Mouse (Mus musculus) hindbrain, embryonic 16.5 days (tissue): ENCODE results near the gene Dnajb1. TPM values are rescaled to one million over a fixed set of nuclear protein-coding genes. Genes with fewer than 3 reads are reported as not detected.
"Not testable (repeated sequence)": the region's sequence is repeated elsewhere in the genome, so short reads cannot be mapped to it uniquely, and the experiment has no call there.

Source experiments
- ATAC-seq: fragments of 200-750 bp; cut with Nextera tagmentation; 2 replicates; pipeline ENCODE4 v1.8.0; 2017; ENCODE audit warnings: moderate TSS enrichment, moderate library complexity
- H3K27ac ChIP-seq: fragments of 300-500 bp; sonication (generic); 2 replicates; pipeline ENCODE4 v1.5.1; 2014; ENCODE audit warnings: low read depth, mild to moderate bottlenecking, control low read depth, low read length, moderate library complexity
- H3K27me3 ChIP-seq: fragments of 300-500 bp; sonication (generic); replicated peaks from 2 replicates; pipeline ENCODE4 v1.6.1; 2014; ENCODE audit warnings: low read length; ENCODE audit not compliant: control insufficient read depth, insufficient read depth
- H3K36me3 ChIP-seq: fragments of 300-500 bp; sonication (generic); 2 replicates; pipeline ENCODE4 v1.6.1; 2014; ENCODE audit warnings: mild to moderate bottlenecking, low read length, moderate library complexity, mixed read lengths; ENCODE audit not compliant: control insufficient read depth, insufficient read depth
- H3K4me1 ChIP-seq: fragments of 300-500 bp; sonication (generic); 2 replicates; pipeline ENCODE4 v1.6.1; 2014; ENCODE audit warnings: low read depth, low read length; ENCODE audit not compliant: control insufficient read depth, insufficient read depth
- H3K4me2 ChIP-seq: fragments of 300-500 bp; sonication (generic); 2 replicates; pipeline ENCODE4 v1.6.1; 2014; ENCODE audit warnings: mild to moderate bottlenecking, low read length, control low read depth, moderate library complexity
- H3K4me3 ChIP-seq: fragments of 300-500 bp; sonication (generic); 2 replicates; pipeline ENCODE4 v1.5.1; 2014; ENCODE audit warnings: mild to moderate bottlenecking, low read length, control low read depth, moderate library complexity
- H3K9ac ChIP-seq: fragments of 300-500 bp; sonication (generic); 2 replicates; pipeline ENCODE4 v1.6.1; 2014; ENCODE audit warnings: low read depth, mild to moderate bottlenecking, control low read depth, low read length, moderate library complexity
- H3K9me3 ChIP-seq: fragments of 300-500 bp; sonication (generic); 2 replicates; pipeline ENCODE4 v1.6.1; 2014; ENCODE audit warnings: mild to moderate bottlenecking, low read length, moderate library complexity; ENCODE audit not compliant: control insufficient read depth
- WGBS: fragments of 180-500 bp; shearing (Covaris S2); extraction: QIAGEN DNeasy Blood & Tissue Kit; methylation state at CpG from one replicate; pipeline ENCODE4 v1.1.7; 2014; 5-methylcytosine and 5-hydroxymethylcytosine counted together
- polyA plus RNA-seq: library from polyadenylated mRNA; unstranded; fragments of >200 nt; fragmentation: Nextera tagmentation; extraction: Ambion mirVana; gene quantifications from 2 replicates; pipeline ENCODE4 v1.2.1, GENCODE M21; 2015

Gene Dnajb1
- polyA plus RNA-seq, 1 experiment from 2014 or later: 60.8 TPM

GRCm38 (mm10) chr8:83585333-83585732, 22.7 kb upstream of the Dnajb1 start:
- H3K27ac ChIP-seq: no peak overlapping the region
- no peaks in the 10 kb centered on the region for H3K27me3 ChIP-seq
- no peak overlapping the region for H3K4me2 ChIP-seq
- no peak for ATAC-seq
- peaks cover 42% of the 10 kb centered on the region for H3K4me1 ChIP-seq
- no peak overlapping the region for H3K4me3 ChIP-seq
- H3K36me3 ChIP-seq: peaks cover 3% of the 10 kb centered on the region; the same call in 1 of the 2 replicates
- H3K9me3 ChIP-seq: no peaks in the 10 kb centered on the region
- WGBS: 76% methylated on average over 3 of the region's 3 CpGs
- no peak overlapping the region for H3K9ac ChIP-seq

GRCm38 (mm10) chr8:83587644-83588043, 20.3 kb upstream of the Dnajb1 start:
- Histone ChIP-seq H3K4me3 (no peak overlapping the region), H3K9me3 (no peaks in the 10 kb centered on the region), H3K27ac (no peak overlapping the region), H3K9ac (no peak overlapping the region), H3K36me3 (peaks cover 3% of the 10 kb centered on the region; the same call in 1 of the 2 replicates), H3K27me3 (no peaks in the 10 kb centered on the region), H3K4me2 (no peak overlapping the region), H3K4me1 (peaks cover 54% of the 10 kb centered on the region)
- no peak for ATAC-seq
- 93% methylated on average over 6 of the region's 6 CpGs for WGBS

GRCm38 (mm10) chr8:83588886-83589285, 19.1 kb upstream of the Dnajb1 start:
- Histone ChIP-seq H3K4me1 (peaks cover 54% of the 10 kb centered on the region), H3K36me3 (peaks cover 3% of the 10 kb centered on the region; the same call in 1 of the 2 replicates), H3K27me3 (no peaks in the 10 kb centered on the region), H3K27ac (no peak overlapping the region), H3K9ac (no peak overlapping the region), H3K4me2 (0 out of 2 replicates have a peak overlapping the region, but pooled peaks have one; percentile 1), H3K9me3 (no peaks in the 10 kb centered on the region), H3K4me3 (no peak overlapping the region)
- no peak for ATAC-seq
- WGBS: 93% methylated on average over 5 of the region's 5 CpGs

DNA sequence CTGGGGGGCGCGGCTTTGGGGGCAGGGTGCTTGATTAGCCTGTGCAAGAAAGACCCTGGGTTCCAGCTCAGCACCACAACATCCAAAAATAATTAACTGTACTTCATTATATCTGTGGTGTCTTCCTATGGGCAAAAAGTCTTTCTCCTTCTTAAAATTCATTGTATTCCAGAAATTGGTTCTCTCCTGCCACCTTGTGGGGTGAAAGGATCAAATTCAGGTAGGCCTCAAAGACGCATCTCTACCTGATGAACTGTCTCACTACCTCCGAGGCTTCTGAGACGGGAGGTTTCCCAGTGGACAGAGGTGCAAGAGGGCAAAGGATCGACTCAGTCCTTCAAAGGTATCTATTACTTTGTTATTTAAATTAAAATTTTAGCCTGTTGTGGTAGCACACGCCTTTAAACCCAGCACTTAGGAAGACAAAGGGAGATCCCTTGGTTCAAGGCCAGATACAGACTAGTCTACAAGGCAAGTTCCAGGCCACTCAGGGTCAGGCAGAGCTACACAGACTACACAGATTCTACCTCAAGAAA, 17.4 kb upstream of the Dnajb1 start:
- H3K27ac ChIP-seq: no peak overlapping the region
- H3K4me2 ChIP-seq: peak overlapping the region; percentile 88
- H3K27me3 ChIP-seq: no peaks in the 10 kb centered on the region
- H3K36me3 ChIP-seq: peaks cover 3% of the 10 kb centered on the region; the same call in 1 of the 2 replicates
- no peak overlapping the region for H3K4me3 ChIP-seq
- 79% methylated on average over 7 of the region's 7 CpGs for WGBS
- no peaks in the 10 kb centered on the region for H3K9me3 ChIP-seq
- no peak for ATAC-seq
- no peak overlapping the region for H3K9ac ChIP-seq
- H3K4me1 ChIP-seq: peaks cover 54% of the 10 kb centered on the region

- peak overlapping the region; percentile 95 for H3K4me3 ChIP-seq
- H3K27me3 ChIP-seq: no peaks in the 10 kb centered on the region
- H3K9ac ChIP-seq: peak overlapping the region; percentile 94
- ATAC-seq: no peak
- H3K4me2 ChIP-seq: peak overlapping the region; percentile 88
- H3K4me1 ChIP-seq: peaks cover 49% of the 10 kb centered on the region
- peaks cover 3% of the 10 kb centered on the region; the same call in 1 of the 2 replicates for H3K36me3 ChIP-seq
- no peak overlapping the region; the same call in 1 of the 2 replicates for H3K27ac ChIP-seq
- 63% methylated on average over 3 of the region's 3 CpGs for WGBS
- H3K9me3 ChIP-seq: no peaks in the 10 kb centered on the region
These were observed 15.3 kb upstream of the Dnajb1 start for GRCm38 (mm10) chr8:83592682-83593081.

DNA sequence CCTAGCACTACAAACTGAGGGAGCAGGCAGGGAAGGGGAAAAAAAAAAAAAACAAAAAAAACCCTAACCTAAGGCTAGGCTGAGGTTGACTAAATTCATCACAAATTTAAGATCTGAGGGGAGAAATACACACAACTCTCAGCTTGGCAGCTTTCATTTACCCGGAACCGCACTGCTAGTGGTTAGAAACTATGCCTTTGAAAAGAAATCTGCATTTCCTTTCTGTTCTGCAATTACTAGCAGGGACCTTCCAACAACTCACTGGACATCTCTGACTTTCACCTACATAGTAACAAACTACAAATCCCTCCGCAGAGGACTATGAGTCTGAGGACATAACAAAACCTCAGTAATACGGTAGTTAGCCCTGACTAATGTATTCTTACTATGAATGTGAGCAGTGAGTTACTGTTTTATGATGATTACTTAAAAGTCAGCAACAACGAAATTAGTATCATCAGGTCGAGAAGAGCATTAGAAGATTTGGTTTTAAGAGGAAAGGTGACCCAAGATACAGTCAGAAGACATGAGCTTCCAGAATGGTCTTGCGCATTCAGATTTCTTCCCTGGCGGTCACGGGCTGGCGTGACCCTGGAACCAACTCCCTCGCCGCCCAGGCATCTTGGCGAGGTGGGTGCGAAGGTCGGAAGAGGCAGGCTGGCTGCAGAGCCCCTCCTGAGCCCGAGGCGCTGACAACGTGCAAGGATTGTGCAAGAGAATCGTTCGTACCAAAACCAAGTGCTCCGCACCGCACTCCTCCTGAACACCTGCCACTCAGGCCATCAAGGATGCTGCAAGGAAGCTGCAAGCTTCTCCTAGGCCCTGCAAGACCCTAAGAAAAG, 14.4 kb upstream of the Dnajb1 start:
- no peaks in the 10 kb centered on the region for H3K36me3 ChIP-seq
- peak overlapping the region; percentile 95 for H3K4me3 ChIP-seq
- H3K9me3 ChIP-seq: no peaks in the 10 kb centered on the region
- peak overlapping the region; percentile 96 for H3K27ac ChIP-seq
- H3K27me3 ChIP-seq: no peaks in the 10 kb centered on the region
- peaks cover 41% of the 10 kb centered on the region for H3K4me1 ChIP-seq
- ATAC-seq: no peak
- 3% methylated on average over 22 of the region's 22 CpGs for WGBS
- peak overlapping the region; percentile 88 for H3K4me2 ChIP-seq
- H3K9ac ChIP-seq: peak overlapping the region; percentile 94

- H3K4me2 ChIP-seq: peak overlapping the region; percentile 88
- under 1% methylated on average over 43 of the region's 43 CpGs for WGBS
- H3K4me3 ChIP-seq: peak overlapping the region; percentile 95
- no peaks in the 10 kb centered on the region for H3K27me3 ChIP-seq
- H3K9ac ChIP-seq: peak overlapping the region; percentile 94
- no peaks in the 10 kb centered on the region for H3K36me3 ChIP-seq
- H3K9me3 ChIP-seq: no peaks in the 10 kb centered on the region
- ATAC-seq: peak; percentile 98
- peak overlapping the region; percentile 96 for H3K27ac ChIP-seq
- H3K4me1 ChIP-seq: peaks cover 35% of the 10 kb centered on the region
These were observed 13.6 kb upstream of the Dnajb1 start for GRCm38 (mm10) chr8:83594167-83595049.

DNA sequence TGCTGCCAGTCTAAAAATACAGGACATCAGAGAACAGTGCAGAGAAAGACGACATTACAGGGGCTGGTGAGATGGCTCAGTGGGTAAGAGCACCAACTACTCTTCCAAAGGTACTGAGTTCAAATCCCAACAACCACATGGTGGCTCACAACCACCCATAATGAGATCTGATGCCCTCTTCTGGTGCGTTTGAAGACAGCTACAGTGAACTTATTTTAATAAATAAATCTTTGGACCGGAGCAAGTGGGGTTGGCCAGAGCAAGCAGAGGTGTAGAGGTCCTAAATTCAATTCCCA, 13.0 kb upstream of the Dnajb1 start:
- H3K4me3 ChIP-seq: peak overlapping the region; percentile 95
- not testable (repeated sequence) for H3K9me3 ChIP-seq, H3K36me3 ChIP-seq, H3K27me3 ChIP-seq, ATAC-seq
- peaks cover 30% of the 10 kb centered on the region for H3K4me1 ChIP-seq
- peak overlapping the region; percentile 96 for H3K27ac ChIP-seq
- H3K4me2 ChIP-seq: peak overlapping the region; percentile 64
- WGBS: 55% methylated on average over 3 of the region's 3 CpGs
- H3K9ac ChIP-seq: peak overlapping the region; percentile 69

GRCm38 (mm10) chr8:83596369-83596768, 11.6 kb upstream of the Dnajb1 start:
- H3K27ac ChIP-seq: no peak overlapping the region
- no peak overlapping the region for H3K9ac ChIP-seq
- H3K9me3 ChIP-seq: no peaks in the 10 kb centered on the region
- no peaks in the 10 kb centered on the region for H3K27me3 ChIP-seq
- no peak overlapping the region for H3K4me2 ChIP-seq
- H3K4me3 ChIP-seq: no peak overlapping the region
- 20% methylated on average over 3 of the region's 3 CpGs for WGBS
- ATAC-seq: no peak
- no peaks in the 10 kb centered on the region for H3K36me3 ChIP-seq
- H3K4me1 ChIP-seq: peaks cover 18% of the 10 kb centered on the region
